Mouse (Mus musculus): Measurements from ENCODE around the gene Atf7ip.

Gene Atf7ip

DNA sequence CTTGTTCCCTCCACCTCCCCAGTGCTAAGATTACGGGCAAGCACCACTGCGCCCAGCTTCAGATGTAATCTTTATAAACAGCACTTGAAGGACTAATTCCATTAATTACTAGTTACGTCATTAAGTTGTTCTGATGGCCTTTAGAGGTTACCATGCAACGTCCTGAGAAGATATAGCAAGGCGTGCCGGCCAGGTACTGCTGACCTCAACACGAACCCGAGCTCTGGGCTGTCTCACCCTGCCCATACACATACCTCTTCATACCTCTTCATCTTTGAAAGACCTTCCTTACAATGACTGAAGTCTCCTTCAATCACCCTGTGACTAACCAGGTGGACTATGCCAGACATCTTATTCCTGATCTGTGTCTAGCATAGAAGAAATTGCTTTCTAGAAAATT is 125.6 kb downstream of the Atf7ip start:
- in situ Hi-C loops (cut with MboI, MseI): no loop called here

DNA sequence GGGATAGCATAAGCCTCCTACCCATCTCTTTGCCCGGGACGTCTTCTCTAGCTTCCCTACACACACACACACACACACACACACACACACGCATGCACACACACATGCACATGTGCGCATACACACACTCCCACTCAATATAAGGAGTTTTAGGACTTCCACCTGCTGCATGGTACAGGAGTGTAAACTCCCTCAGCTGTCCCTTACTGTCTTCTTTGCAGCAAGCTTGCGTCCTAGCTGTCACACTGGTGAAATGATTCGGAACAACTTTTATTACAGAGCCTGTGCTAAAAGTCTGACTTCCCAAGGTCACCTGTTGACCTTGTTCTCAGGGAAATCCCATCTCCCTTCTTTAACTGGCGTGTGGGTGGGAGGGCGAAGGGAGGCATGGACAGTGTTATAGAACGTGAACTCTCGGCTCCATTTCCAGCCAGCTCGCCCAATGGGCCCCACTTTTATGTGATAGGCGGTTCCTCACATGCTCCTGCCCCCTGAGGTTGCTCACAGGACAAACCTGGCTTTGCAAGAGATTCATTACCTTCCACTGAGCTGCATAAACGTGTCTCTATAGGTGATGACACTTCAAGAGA is 126.1 kb downstream of the Atf7ip start:
- in situ Hi-C loops (cut with MboI, MseI): no loop called here

DNA sequence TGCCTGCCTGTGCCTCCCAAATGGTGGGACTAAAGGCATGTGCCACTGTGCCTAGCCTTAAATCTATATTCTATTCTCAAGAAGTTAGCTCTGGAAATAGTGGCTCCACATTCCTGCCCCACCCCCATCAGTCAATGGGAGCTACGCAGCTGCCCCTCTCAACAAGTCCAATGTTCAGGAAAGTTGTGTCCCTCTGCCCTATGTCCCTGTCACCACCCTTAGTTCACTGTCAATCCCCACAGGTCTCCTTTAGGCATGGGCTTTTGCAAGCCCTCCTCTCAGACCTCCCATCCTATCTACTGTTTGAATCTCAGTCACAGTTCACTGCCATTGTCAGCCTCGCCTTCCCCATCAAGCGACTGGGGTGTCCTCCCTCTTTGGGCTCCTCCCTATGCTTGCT is 127.2 kb downstream of the Atf7ip start:
- in situ Hi-C loops (cut with MboI, MseI): no loop called here

DNA sequence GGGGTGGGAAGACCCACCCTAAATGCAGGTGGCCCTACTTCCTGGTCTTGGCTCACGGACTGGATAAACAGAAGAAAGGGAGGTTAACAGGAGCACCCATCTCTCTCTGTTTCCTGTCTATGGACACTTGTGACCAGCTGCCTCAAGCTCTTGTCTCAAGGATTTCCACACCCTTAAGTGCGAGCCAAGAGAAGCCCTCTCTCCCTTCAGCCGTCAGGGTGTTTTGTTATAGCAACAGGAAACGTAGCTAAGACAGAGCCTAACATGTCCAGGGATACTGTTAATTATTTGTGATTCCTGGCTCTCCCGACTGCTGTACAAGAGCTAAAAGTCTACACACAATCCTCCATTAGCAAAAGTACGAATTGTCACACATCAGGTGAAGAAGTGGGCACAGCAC is 127.8 kb downstream of the Atf7ip start:
- in situ Hi-C loops (cut with MboI, MseI): no loop called here

DNA sequence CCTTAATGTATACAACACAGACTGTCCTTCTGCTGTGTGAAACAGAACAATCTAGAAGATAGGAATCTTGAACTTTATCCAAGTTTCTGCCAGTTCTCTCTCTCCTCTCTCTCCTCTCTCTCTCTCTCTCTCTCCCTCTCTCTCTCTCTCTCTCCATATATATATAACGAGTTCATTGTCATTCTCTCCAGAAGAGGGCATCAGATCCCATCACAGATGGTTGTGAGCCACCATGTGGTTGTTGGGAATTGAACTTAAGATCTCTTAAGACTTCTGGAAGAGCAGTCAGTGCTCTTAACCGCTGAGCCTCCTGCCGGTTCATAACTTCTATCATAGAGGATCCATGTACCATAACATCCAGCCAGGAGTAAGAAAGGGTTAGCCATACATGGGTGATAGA is 129.0 kb downstream of the Atf7ip start:
- in situ Hi-C loops (cut with MboI, MseI): no loop called here

DNA sequence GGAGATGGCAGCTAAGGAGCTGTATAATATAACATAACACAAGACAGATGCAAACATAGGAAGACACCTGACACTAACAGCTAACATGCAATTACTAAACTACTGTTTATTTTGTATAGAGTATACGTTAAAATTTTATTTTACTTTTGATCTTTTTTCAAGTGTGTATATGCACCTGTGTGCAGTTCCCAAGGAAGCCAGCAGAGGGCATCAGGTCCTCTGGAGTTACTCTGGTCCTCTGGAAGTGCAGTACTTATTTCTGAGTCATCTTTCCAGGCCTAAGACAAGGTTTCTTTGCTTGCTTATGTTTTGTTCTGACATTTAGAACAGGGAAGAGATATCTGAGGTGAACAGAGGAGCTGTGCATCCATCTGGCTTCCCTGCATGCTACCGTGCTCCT is 138.2 kb downstream of the Atf7ip start:
- in situ Hi-C loops (cut with MboI, MseI): loop anchor here (5.0 kb wide), 2 partner anchors 338 to 343 kb away; no protein-coding TSS in a partner anchor

DNA sequence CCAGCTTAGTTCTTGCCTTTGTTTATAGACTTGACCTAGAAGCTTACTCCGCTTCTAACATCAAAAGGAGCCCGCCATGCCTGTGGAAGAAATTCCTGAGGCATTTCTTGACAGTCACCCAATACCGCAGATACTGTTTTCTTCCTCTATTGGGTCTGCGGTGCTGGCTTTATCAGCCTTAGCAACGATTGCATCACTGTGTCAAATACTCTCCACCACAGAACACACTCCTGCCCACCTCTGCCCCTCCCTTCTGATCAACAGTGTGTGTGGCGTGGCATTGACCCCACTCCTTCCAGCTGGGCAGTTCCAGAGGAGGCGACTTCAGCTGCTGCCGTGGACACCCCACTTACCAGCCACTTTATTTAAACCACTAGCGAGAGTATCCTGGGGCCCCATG is 139.8 kb downstream of the Atf7ip start:
- in situ Hi-C loops (cut with MboI, MseI): no loop called here

DNA sequence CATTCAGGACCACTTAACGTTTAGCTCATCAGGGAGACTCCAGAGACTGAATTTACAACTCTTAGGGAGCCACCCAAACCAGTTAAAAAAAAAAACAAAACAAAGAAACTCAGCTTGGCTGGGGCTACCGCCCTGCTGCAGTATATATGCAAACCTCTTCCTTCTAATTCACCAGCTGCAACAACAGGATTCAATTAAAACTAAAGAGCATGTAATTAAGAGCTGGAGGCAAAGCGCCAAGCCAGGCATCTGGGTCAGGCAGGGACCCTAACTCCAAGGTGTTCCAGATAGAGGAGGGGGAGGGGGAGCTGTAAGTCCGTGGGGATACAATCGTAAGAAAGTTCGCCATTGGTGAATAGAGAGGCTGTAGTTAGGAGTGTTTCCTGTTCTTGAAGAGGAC is 140.2 kb downstream of the Atf7ip start:
- in situ Hi-C loops (cut with MboI, MseI): no loop called here

DNA sequence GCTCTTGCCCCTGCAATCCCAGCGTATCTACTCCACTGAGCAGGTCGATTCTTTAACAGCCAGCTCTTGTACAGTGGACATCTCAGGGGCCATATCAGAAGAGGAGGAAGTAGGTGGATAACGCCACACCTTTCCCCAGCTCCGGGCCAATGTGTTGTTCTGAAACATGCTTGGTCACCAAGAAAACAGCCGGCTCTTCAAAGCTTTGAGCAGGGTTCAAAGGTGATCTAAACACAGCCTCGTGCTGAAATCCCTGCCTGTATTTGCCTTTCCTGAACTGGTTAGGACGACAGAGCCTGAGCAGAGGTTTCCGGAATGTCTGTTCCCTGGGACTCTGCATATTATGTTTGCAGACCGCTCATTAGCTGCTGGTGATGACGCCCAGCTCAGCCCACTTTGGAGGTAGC is 141.5 kb downstream of the Atf7ip start:
- in situ Hi-C loops (cut with MboI, MseI): no loop called here

DNA sequence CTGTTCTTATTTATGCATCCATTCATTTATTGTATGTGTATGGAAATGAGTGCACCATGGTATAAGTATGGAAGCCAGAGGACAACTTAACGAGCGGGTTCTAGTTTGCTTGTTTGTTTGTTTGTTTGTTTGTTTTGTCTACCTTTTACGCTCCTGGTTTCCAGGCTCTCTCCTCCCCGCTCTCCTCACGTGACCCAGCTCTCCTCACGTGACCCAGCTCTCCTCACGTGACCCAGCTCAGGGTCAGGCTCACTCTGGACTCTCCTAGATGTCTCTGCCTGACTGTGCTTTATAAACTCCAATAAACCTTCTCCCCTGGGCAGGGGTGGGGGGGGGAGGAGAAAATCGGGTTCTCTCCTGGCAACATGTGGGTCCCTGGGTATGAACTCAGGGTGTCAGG is 144.7 kb downstream of the Atf7ip start:
- in situ Hi-C loops (cut with MboI, MseI): no loop called here

DNA sequence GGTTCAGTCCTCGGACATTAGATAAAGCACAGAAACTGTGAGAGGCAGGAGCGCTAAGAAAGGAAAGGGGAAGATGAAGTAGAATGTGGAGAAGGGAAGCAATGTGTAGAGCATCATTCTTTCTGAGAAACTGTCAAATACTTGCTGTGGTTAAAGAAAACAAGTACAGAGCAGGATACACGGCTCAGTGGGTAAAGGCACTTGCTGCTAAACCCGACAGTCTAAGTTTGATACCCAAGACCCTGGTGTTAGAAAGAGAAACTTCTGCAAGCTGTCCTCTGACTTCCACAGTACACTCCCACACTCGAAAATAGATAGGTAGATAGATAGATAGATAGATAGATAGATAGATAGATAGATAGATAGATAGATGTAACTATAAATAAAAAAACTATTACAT is 147.4 kb downstream of the Atf7ip start:
- in situ Hi-C loops (cut with MboI, MseI): no loop called here

DNA sequence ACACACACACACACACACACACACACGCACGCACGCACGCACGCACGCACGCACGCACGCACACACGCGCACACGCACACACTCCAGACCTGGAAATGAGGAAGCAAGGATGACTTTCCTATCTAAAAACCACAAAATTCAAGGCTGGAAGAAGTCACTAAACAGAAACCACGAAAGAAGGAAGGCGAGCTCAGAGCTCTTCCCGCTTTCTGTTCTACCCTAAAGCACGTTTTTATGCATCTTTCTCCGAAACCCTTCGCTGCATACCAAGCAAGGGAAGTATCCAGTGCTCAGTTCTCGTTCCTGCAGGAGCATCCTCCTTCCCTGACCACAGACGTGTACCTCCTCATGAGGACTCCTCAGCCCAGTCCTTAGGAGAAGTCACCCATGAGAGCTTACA is 148.5 kb downstream of the Atf7ip start:
- in situ Hi-C loops (cut with MboI, MseI): no loop called here

DNA sequence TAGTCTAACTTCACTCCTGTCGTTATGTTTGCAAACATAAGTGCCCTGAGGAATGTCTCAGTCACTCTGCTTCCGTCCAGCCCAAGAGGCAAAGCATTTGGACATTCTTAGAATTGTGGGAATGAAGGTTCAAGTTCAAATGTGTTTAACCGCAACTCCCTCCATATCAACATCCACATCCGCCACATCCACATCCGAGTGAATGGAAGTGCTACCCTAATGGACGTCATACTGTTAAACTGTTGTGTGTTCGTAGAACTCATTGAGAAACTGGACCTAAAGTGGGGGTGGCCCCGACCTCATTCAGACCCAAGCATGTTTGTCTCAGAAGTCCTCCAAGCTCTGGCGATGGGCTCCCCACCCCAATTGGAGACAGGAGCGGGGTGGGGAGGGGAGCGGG is 149.8 kb downstream of the Atf7ip start:
- in situ Hi-C loops (cut with MboI, MseI): no loop called here

DNA sequence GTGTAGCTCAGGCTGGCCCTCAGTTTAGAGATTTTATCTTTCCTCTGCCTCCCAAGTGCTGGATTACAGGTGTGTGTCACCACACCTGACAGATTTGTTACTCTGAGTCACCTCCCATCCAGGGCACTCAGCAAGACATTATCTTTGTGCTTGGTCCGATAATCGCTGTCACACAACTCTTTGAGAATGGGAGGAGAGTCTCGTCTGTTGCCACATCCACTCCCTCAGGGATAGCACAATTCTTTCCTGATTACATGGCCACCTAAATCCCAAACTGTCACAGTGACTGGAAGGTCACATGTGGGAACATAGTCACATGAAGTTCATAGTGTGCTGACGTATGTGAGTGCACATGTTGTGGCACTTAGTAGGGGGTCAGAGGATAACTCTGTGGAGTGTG is 152.3 kb downstream of the Atf7ip start:
- in situ Hi-C loops (cut with MboI, MseI): no loop called here

DNA sequence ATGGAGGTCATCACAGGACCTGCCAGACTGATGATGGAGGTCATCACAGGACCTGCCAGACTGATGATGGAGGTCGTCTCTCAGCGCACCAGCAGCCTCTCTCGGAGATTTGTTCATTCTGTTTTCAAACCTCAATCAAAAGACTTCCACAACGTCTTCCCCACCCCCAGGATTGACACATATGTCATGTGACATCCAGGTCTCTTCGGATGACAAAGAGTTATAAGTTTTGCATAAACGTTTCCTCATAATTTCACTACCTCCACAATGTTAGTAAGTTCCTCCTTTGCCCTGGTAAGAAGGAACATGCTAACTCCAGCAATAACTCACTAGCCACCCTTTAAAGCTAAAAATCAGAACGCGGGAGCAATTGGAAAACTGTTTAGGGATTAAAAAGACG is 153.3 kb downstream of the Atf7ip start:
- in situ Hi-C loops (cut with MboI, MseI): no loop called here
